Mouse (Mus musculus) right cerebral cortex, postnatal 4 days (tissue): ENCODE measurements around the gene Kyat1.
A peak's percentile ranks its signal among the peaks of the same experiment; 100 is the strongest.
"Not testable (repeated sequence)": the region's sequence is repeated elsewhere in the genome, so short reads cannot be mapped to it uniquely, and the experiment has no call there.

ENCODE experiments used
- DNase-seq: peaks from one replicate; pipeline ENCODE4 v3.0.0-alpha.2; 2022

Gene Kyat1

GRCm38 (mm10) chr2:30171371-30171996 lies 34.2 kb downstream of the Kyat1 start, which contains the start of gene Endog:
TSS of gene Endog (plus strand) at chr2:30171493.
- DNase-seq: peak; percentile 89

GRCm38 (mm10) chr2:30166677-30167076 lies 39.0 kb downstream of the Kyat1 start:
- no peak for DNase-seq

GRCm38 (mm10) chr2:30164340-30164932 lies 41.2 kb downstream of the Kyat1 start:
- DNase-seq: no peak

- no peak for DNase-seq
These were observed 43.8 kb downstream of the Kyat1 start for GRCm38 (mm10) chr2:30161809-30162208.

- DNase-seq: not testable (repeated sequence)
These were observed 45.8 kb downstream of the Kyat1 start for GRCm38 (mm10) chr2:30159871-30160270.

GRCm38 (mm10) chr2:30152616-30153015 lies 53.0 kb downstream of the Kyat1 start:
- DNase-seq: no peak

GRCm38 (mm10) chr2:30151840-30152239 lies 53.8 kb downstream of the Kyat1 start:
- DNase-seq: no peak

GRCm38 (mm10) chr2:30147466-30147865 lies 58.2 kb downstream of the Kyat1 start:
- DNase-seq: no peak

GRCm38 (mm10) chr2:30144436-30144835 lies 61.2 kb downstream of the Kyat1 start:
- no peak for DNase-seq

- not testable (repeated sequence) for DNase-seq
These were observed 65.6 kb downstream of the Kyat1 start for GRCm38 (mm10) chr2:30140021-30140420.

- DNase-seq: no peak
These were observed 69.2 kb downstream of the Kyat1 start for GRCm38 (mm10) chr2:30136458-30136857.
